Mouse (Mus musculus) inflammation-experienced regulatory T-cells, adult 6 months (primary cell): ENCODE data around the gene Popdc3. TPM values are rescaled to one million over a fixed set of nuclear protein-coding genes. Genes with fewer than 3 reads are reported as not detected.
"Not testable (repeated sequence)": the region's sequence is repeated elsewhere in the genome, so short reads cannot be mapped to it uniquely, and the experiment has no call there.

Experiments used
- ATAC-seq: one replicate; pipeline ENCODE4 v1.8.0; 2017
- polyA plus RNA-seq, 3 experiments: library from polyadenylated mRNA; unstranded; fragments of 100-300 nt; shearing (Covaris generic); gene quantifications; one replicate each; pipeline ENCODE4 v1.2.1; 2017

The Popdc3 gene
- polyA plus RNA-seq, 3 experiments from 2014 or later, result not detected

GRCm38 (mm10) chr10:45204582-45204981 lies 26.7 kb downstream of the Popdc3 start:
- no peak for ATAC-seq

- ATAC-seq, result no peak
Observed at GRCm38 (mm10) chr10:45210201-45210600, 32.3 kb downstream of the Popdc3 start.

DNA sequence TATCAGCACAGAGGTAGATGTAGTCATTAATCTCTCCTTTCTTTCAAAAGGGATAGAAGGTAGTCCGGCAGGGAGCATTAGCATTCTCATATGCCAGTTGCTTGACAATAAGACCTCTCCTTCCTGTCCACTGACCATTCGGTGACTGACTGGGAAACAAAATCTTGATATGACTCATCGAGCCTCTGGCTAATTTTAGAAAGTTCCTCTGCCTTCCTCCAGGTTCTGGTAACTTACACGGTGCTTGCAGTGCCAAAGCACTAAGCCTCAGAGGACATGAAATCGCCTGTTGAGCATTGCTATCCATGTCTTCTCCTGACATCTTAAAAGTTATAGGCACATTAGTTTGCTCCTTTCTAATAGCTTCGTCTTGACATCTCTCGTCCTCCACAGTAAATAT lies 38.8 kb downstream of the Popdc3 start:
- ATAC-seq, result no peak

DNA sequence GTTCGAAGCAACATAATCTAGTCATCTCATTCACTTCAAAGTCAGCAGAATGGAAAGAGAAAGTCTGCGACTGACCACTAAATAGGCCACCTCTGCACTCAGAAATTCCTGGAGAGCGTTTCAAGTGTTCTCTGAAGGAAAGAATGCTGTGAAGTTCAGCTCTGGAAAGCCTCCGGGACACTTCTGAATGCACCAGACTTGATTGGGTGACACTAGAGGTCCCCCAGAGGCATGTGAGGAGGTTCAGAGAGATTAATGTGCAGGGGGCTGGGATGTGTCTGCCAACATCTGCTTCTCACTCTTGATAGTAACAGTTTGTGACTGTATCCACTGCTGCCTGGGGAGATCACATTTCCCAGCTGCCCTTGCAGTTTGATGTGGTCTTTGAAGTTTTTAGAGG lies 52.1 kb downstream of the Popdc3 start:
- no peak for ATAC-seq

GRCm38 (mm10) chr10:45233351-45233750 lies 55.5 kb downstream of the Popdc3 start:
- ATAC-seq, result no peak

GRCm38 (mm10) chr10:45236304-45236703 lies 58.4 kb downstream of the Popdc3 start:
- ATAC-seq, result no peak

DNA sequence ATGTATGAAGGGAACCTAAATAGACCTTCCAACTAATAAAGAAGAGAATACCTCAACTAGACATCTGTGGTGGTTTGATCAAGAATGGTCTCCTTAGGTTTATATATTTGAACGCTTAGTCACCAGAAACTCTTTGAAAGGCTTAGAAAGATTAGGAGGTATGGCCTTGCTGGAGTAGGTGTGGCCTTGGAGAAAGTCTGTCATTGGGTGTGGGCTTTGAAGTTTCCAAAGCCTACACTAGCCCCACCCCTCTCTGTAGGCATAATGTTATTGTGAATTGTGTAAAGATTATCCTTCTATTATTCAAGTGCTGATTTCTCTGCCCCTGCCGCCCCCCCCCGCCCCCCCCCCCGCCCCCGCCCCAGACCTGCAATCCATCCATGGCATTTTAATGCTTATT lies 59.6 kb downstream of the Popdc3 start:
- no peak for ATAC-seq

- ATAC-seq, result no peak
Observed at GRCm38 (mm10) chr10:45260477-45260876, 82.6 kb downstream of the Popdc3 start.

- no peak for ATAC-seq
Observed at GRCm38 (mm10) chr10:45262126-45262525, 84.2 kb downstream of the Popdc3 start.

GRCm38 (mm10) chr10:45276499-45276898 lies 98.6 kb downstream of the Popdc3 start:
- no peak for ATAC-seq

- ATAC-seq, result no peak
Observed at GRCm38 (mm10) chr10:45276995-45277394, 99.1 kb downstream of the Popdc3 start.

GRCm38 (mm10) chr10:45285651-45286050 lies 107.8 kb downstream of the Popdc3 start:
- no peak for ATAC-seq

DNA sequence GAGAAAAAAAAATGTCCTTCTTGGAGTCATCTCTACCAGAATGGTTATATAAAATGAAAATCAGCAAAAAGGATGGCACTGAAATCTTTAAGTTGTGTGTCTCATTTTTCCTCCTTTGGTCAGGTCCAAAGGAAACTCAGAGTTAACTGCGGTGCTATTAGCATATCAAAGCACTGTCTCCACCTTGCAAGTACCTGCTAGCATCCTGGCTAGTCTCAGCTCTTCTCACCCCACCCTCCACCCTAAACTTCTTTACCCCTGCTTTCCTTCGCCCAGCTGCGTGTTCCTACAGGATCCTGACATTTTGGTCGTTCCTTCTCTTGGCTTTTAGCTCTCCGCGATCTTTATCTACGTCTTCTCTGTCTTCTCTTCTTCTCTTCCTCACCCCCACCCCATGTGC lies 110.5 kb downstream of the Popdc3 start:
- ATAC-seq, result no peak

- no peak for ATAC-seq
Observed at GRCm38 (mm10) chr10:45289218-45290105, 111.6 kb downstream of the Popdc3 start.

GRCm38 (mm10) chr10:45290618-45291017 lies 112.7 kb downstream of the Popdc3 start:
- no peak for ATAC-seq

DNA sequence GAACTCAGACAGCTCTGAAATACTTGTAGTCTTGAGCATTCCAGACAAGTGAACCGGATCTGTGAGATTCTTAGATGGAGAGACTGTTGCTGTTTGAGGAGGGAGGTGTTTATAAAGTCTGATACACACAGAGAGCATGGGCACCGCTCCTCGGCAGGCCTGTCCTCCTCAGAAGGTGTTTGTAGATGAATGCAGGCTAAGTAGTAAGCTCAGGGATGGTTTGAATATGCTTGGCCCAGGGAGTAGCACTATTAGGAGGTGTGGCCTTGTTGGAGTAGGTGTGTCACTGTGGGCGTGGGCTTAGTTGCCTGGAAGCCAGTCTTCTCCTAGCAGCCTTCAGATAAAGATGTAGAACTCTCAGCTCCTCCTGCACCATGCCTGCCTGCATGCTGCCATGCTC lies 114.3 kb downstream of the Popdc3 start:
- not testable (repeated sequence) for ATAC-seq

GRCm38 (mm10) chr10:45295093-45295492 lies 117.2 kb downstream of the Popdc3 start:
- ATAC-seq, result no peak

DNA sequence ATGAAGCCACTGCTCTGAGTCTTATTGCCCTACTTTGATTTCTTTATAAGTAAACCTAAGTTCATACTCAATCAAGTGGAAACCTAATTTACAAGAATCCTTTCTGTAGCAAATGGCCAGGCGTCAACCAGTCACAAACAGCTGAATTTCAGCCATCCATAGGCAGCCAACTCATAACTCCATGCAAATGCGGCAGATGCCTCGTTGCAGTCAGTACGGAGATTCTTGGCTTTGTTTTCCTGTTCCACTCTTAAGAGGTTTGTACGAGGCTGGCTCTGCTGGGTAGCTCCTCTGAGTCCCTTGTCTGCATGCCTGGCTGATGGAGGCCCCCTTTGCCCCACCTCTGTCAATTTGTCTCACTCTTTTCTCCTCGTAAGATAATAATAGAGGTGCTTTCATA lies 120.6 kb downstream of the Popdc3 start:
- ATAC-seq, result no peak

- ATAC-seq, result no peak
Observed at GRCm38 (mm10) chr10:45299509-45299908, 121.6 kb downstream of the Popdc3 start.

DNA sequence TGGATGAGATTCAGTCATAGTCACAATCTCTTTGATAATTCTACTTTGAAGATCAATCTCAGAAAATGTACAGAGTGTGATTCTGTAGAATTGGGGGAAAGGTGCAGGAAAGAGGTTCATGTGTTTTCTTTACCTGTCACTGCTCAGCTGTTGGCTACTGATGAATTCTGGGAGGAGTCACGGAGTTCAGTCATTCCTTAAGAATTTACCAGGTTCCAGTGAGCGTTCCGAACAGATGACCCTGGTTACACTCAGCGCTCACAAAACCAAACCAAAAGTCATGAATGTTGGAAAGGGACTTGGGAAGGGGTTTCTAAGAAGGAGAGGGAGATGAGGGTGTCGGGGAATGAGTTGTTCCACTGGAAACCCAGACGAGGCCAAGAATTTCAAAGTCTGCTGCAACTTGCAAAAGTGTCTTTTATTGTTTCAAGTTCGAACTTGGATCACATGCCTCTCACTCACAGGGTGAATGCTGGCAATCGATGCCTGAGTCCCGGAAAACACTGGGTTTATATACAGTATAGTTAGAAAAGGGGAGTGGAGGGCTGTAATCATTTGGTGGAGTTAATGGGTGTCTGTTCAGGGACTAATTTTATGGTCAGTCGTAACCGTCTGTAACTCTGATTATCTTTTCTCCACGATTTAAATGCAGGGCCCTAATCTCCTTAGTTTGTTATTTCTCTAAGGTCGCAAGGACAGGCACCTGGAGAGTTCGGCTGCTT lies 125.6 kb downstream of the Popdc3 start:
- ATAC-seq, result no peak

- no peak for ATAC-seq
Observed at GRCm38 (mm10) chr10:45305173-45305572, 127.3 kb downstream of the Popdc3 start.

GRCm38 (mm10) chr10:45311129-45311528 lies 133.2 kb downstream of the Popdc3 start:
- no peak for ATAC-seq

GRCm38 (mm10) chr10:45311624-45312023 lies 133.7 kb downstream of the Popdc3 start:
- no peak for ATAC-seq

DNA sequence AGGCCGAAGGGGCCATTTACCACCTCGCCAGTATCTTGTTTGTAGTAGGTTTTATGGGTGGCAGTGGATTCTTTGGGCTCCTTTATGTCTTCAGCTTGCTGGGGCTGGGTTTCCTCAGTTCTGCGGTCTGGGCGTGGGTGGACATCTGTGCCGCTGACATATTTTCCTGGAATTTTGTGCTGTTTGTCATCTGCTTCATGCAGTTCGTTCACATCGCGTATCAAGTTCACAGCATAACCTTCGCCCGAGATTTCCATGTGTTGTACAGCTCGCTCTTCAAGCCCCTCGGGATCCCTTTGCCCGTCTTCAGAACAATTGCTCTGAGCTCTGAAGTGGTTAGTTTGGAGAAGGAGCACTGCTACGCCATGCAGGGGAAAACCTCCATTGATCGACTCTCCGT lies 137.0 kb downstream of the Popdc3 start:
- ATAC-seq, result no peak
